9 mouse cellular contexts compared by ENCODE assay signal in genomic region chr9:106226151-106226682, GRCm38 (mm10). TPM values are rescaled to one million over a fixed set of nuclear protein-coding genes. Genes with fewer than 3 reads are reported as not detected.
DNase-seq lines count a peak whose midpoint lies in the region; ATAC-seq and TF ChIP-seq lines count a peak whose summit lies in the region.
"Had no signal": no experiment of that assay in that cellular context is flagged by ENCODE, and none has a peak within 500 bp of the region (broad histone marks: within the 10 kb centered on the region; RNA-seq: fewer than 3 reads in every experiment).

No protein-coding gene starts in this region.

- H3K4me1 ChIP-seq in bone marrow macrophage, adult 2 months (ENCODE audit: control insufficient read depth, insufficient read depth, low read length): peaks cover 69% of the 10 kb centered on the region
- H3K4me1 ChIP-seq in intestine, embryonic 16.5 days (ENCODE audit: control insufficient read depth, insufficient read depth, low read length): peaks cover 22% of the 10 kb centered on the region

- H3K4me3 ChIP-seq in bone marrow macrophage, adult 2 months (ENCODE audit: insufficient read depth, low read length): peak overlapping the region; percentile 37
- H3K4me3 ChIP-seq in intestine, embryonic 16.5 days (ENCODE audit: low read length): peak overlapping the region; percentile 45

- H3K4me2 ChIP-seq in intestine, embryonic 16.5 days (ENCODE audit: low read depth, low read length): peak overlapping the region; percentile 75

- no peaks in the 10 kb centered on the region for H3K36me3 ChIP-seq in intestine, embryonic 16.5 days (ENCODE audit: control insufficient read depth, insufficient read depth, low read length)

- peak overlapping the region; percentile 26; the same call in 1 of the 2 replicates for H3K27ac ChIP-seq in bone marrow macrophage, adult 2 months (ENCODE audit: insufficient read depth, low read depth, low read length)
- H3K27ac ChIP-seq in intestine, embryonic 16.5 days (ENCODE audit: low read length): peak overlapping the region; percentile 62

- no peak for TF ChIP-seq POLR2A in bone marrow macrophage, adult 2 months (IDR thresholded peaks at IDR 0.05; ENCODE audit: borderline replicate concordance, low read depth, low read length)

- DNase-seq in heart, adult 18-20 months: peak; percentile 69
- no peak for DNase-seq in heart, adult 8-10 months (ENCODE audit: low spot score)
- peak; percentile 53 to 65 for DNase-seq in frontal cortex, postnatal 36 days (ENCODE audit: low spot score in 2 of 2)
- peak; percentile 51 for DNase-seq in lung, postnatal 14 days
- DNase-seq in right cerebral cortex, postnatal 4 days: peak; percentile 38
- no peak for DNase-seq in gastrocnemius, adult 18-20 months (ENCODE audit: low spot score)

- ATAC-seq in intestine, embryonic 16.5 days: peak; percentile 69

- H3K9me3 ChIP-seq in intestine, embryonic 16.5 days (ENCODE audit: control insufficient read depth, low read length): no peaks in the 10 kb centered on the region

- peak overlapping the region; percentile 60 for H3K9ac ChIP-seq in intestine, embryonic 16.5 days (ENCODE audit: low read depth, low read length)

- 6% methylated on average over 34 of the region's 34 CpGs for WGBS in intestine, embryonic 16.5 days

- H3K27me3 ChIP-seq in intestine, embryonic 16.5 days (replicated peaks; ENCODE audit: control insufficient read depth, insufficient read depth, low read length): no peaks in the 10 kb centered on the region; the same call in 1 of the 2 replicates

- no peak for TF ChIP-seq CTCF in bone marrow macrophage, adult 2 months (IDR thresholded peaks at IDR 0.05; ENCODE audit: low read depth, low read length)

RNA-seq across cellular contexts. Expression of gene Tlr9, which starts 3.8 kb away (rescaled TPM):
- total RNA-seq in heart, adult 18-20 months (2021): 1 to 10 TPM in 1 of 2 experiments, under 1 TPM in 1; 0.45 to 1.3 TPM
- total RNA-seq in heart, adult 8-10 months (2022): under 1 TPM; 0.33 to 0.57 (median 0.42) TPM
- 41.6 and 61.6 TPM in 2 replicates for polyA plus RNA-seq in bone marrow macrophage, adult 2 months (2012; ENCODE audit: insufficient read depth, insufficient read length, missing spikeins)
- 0.04 and 0.05 TPM in 2 replicates for polyA plus RNA-seq in intestine, embryonic 16.5 days (2015; fragmentation: Nextera tagmentation; extraction: Ambion mirVana)
- under 1 TPM in 1 of 2 experiments, not detected in 1; 0.11 TPM for total RNA-seq in gastrocnemius, adult 18-20 months (2021)
- total RNA-seq: MEL had no signal

RNA-seq across cellular contexts. Expression of gene Alas1, which starts 22.2 kb away (rescaled TPM):
- total RNA-seq in heart, adult 18-20 months (2021): 100 to 1,000 TPM; 345 to 482 TPM
- 100 to 1,000 TPM; 335 to 477 (median 407) TPM for total RNA-seq in heart, adult 8-10 months (2022)
- 67.2 and 70.5 TPM in 2 replicates for polyA plus RNA-seq in bone marrow macrophage, adult 2 months (2012; ENCODE audit: insufficient read depth, insufficient read length, missing spikeins)
- 129 and 131 TPM in 2 replicates for polyA plus RNA-seq in intestine, embryonic 16.5 days (2015; fragmentation: Nextera tagmentation; extraction: Ambion mirVana)
- 100 to 1,000 TPM; 206 to 228 TPM for total RNA-seq in gastrocnemius, adult 18-20 months (2021)

RNA-seq across cellular contexts. Expression of gene Twf2, which starts 23.3 kb away (rescaled TPM):
- total RNA-seq in heart, adult 18-20 months (2021): 100 to 1,000 TPM; 229 to 242 TPM
- total RNA-seq in heart, adult 8-10 months (2022): 100 to 1,000 TPM; 188 to 245 (median 236) TPM
- 99.0 and 113 TPM in 2 replicates for polyA plus RNA-seq in bone marrow macrophage, adult 2 months (2012; ENCODE audit: insufficient read depth, insufficient read length, missing spikeins)
- polyA plus RNA-seq in intestine, embryonic 16.5 days (2015; fragmentation: Nextera tagmentation; extraction: Ambion mirVana): 48.6 and 50.0 TPM in 2 replicates
- 100 to 1,000 TPM; 204 to 208 TPM for total RNA-seq in gastrocnemius, adult 18-20 months (2021)

RNA-seq across cellular contexts. Expression of gene Ppm1m, which starts 26.7 kb away (rescaled TPM):
- total RNA-seq in heart, adult 18-20 months (2021): 10 to 100 TPM; 11.8 to 15.0 TPM
- total RNA-seq in heart, adult 8-10 months (2022): 10 to 100 TPM in 3 of 4 experiments, 1 to 10 TPM in 1; 9.4 to 12.8 (median 12.3) TPM
- polyA plus RNA-seq in bone marrow macrophage, adult 2 months (2012; ENCODE audit: insufficient read depth, insufficient read length, missing spikeins): 41.5 and 42.6 TPM in 2 replicates
- 23.4 and 26.3 TPM in 2 replicates for polyA plus RNA-seq in intestine, embryonic 16.5 days (2015; fragmentation: Nextera tagmentation; extraction: Ambion mirVana)
- 1 to 10 TPM; 2.7 to 3.7 TPM for total RNA-seq in gastrocnemius, adult 18-20 months (2021)

RNA-seq across cellular contexts. Expression of gene Poc1a, which starts 54.6 kb away (rescaled TPM):
- 1 to 10 TPM; 4.0 to 4.2 TPM for total RNA-seq in heart, adult 18-20 months (2021)
- 1 to 10 TPM; 3.2 to 4.9 (median 4.7) TPM for total RNA-seq in heart, adult 8-10 months (2022)
- polyA plus RNA-seq in bone marrow macrophage, adult 2 months (2012; ENCODE audit: insufficient read depth, insufficient read length, missing spikeins): 8.3 and 13.7 TPM in 2 replicates
- 27.0 and 29.1 TPM in 2 replicates for polyA plus RNA-seq in intestine, embryonic 16.5 days (2015; fragmentation: Nextera tagmentation; extraction: Ambion mirVana)
- total RNA-seq in gastrocnemius, adult 18-20 months (2021): 1 to 10 TPM; 1.8 to 1.9 TPM

Comparison
In these comparisons a context has a peak if more than half of its experiments do, and no peak if none do; other contexts are left out.
1. DNase-seq: peak in heart, adult 18-20 months (2 of 2), frontal cortex, postnatal 36 days (2 of 2), lung, postnatal 14 days (single experiment) and right cerebral cortex, postnatal 4 days (single experiment); none in heart, adult 8-10 months (single experiment) and gastrocnemius, adult 18-20 months (single experiment).